Comparison of ENCODE assay signal across 12 mouse cellular contexts in genomic region chr10:60286546-60286945, GRCm38 (mm10). TPM values are rescaled to one million over a fixed set of nuclear protein-coding genes. Genes with fewer than 3 reads are reported as not detected.
DNase-seq lines count a peak whose midpoint lies in the region; ATAC-seq and TF ChIP-seq lines count a peak whose summit lies in the region.
"Had no signal": no experiment of that assay in that cellular context is flagged by ENCODE, and none has a peak within 500 bp of the region (broad histone marks: within the 10 kb centered on the region; RNA-seq: fewer than 3 reads in every experiment).

No protein-coding gene starts in this region.

- H3K9me3 ChIP-seq in limb, embryonic 12.5 days: no peaks in the 10 kb centered on the region
- no peaks in the 10 kb centered on the region for H3K9me3 ChIP-seq in limb, embryonic 10.5 days (replicated peaks)
- H3K9me3 ChIP-seq in forebrain, embryonic 15.5 days: no peaks in the 10 kb centered on the region
- H3K9me3 ChIP-seq in heart, embryonic 12.5 days (replicated peaks): no peaks in the 10 kb centered on the region
- H3K9me3 ChIP-seq: liver, embryonic 13.5 days had no signal

- no peak for ATAC-seq in limb, embryonic 12.5 days (ENCODE audit: insufficient number of reproducible peaks, insufficient read depth, low FRiP score, low TSS enrichment, low read depth)
- ATAC-seq in forebrain, embryonic 15.5 days (replicated peaks): no peak
- ATAC-seq in megakaryocyte, adult 5-6 weeks (ENCODE audit: poor library complexity, severe bottlenecking): peak; percentile 44
- no peak for ATAC-seq in heart, embryonic 12.5 days (ENCODE audit: insufficient number of reproducible peaks, low FRiP score)

- TF ChIP-seq CTCF in olfactory bulb, adult 2 months (IDR thresholded peaks at IDR 0.05; ENCODE audit: insufficient read depth, low read depth, low read length): no peak
- TF ChIP-seq CTCF in kidney, adult 2 months (conservative IDR thresholded peaks at IDR 0.05; ENCODE audit: insufficient read depth, insufficient read length, low read depth, low read length): no peak

- H3K4me1 ChIP-seq in limb, embryonic 12.5 days (replicated peaks): peaks cover 61% of the 10 kb centered on the region
- H3K4me1 ChIP-seq in limb, embryonic 10.5 days: peaks cover 52% of the 10 kb centered on the region
- H3K4me1 ChIP-seq in forebrain, embryonic 15.5 days: peaks cover 76% of the 10 kb centered on the region
- peaks cover 65% of the 10 kb centered on the region for H3K4me1 ChIP-seq in olfactory bulb, adult 2 months (ENCODE audit: control insufficient read depth, insufficient read depth, low read length)
- peaks cover 79% of the 10 kb centered on the region for H3K4me1 ChIP-seq in heart, embryonic 12.5 days (replicated peaks)
- peaks cover 64% of the 10 kb centered on the region for H3K4me1 ChIP-seq in kidney, adult 2 months (ENCODE audit: control insufficient read depth, insufficient read depth, low read length)

- TF ChIP-seq POLR2A in olfactory bulb, adult 2 months (IDR thresholded peaks at IDR 0.05; ENCODE audit: insufficient read depth, low read depth, low read length): no peak
- no peak for TF ChIP-seq POLR2A in kidney, adult 2 months (IDR thresholded peaks at IDR 0.05; ENCODE audit: low read depth, low read length)

- H3K27me3 ChIP-seq in limb, embryonic 12.5 days: no peaks in the 10 kb centered on the region
- H3K27me3 ChIP-seq in limb, embryonic 10.5 days (ENCODE audit: low read depth, poor library complexity, severe bottlenecking): no peaks in the 10 kb centered on the region
- no peaks in the 10 kb centered on the region for H3K27me3 ChIP-seq in forebrain, embryonic 15.5 days
- H3K27me3 ChIP-seq in heart, embryonic 12.5 days (replicated peaks): no peaks in the 10 kb centered on the region
- H3K27me3 ChIP-seq in kidney, adult 2 months (replicated peaks; ENCODE audit: control insufficient read depth, insufficient read depth, low read length): no peaks in the 10 kb centered on the region
- H3K27me3 ChIP-seq: liver, embryonic 13.5 days had no signal

- peak overlapping the region; percentile 83; the same call in 1 of the 2 replicates for H3K27ac ChIP-seq in limb, embryonic 12.5 days
- no peak overlapping the region for H3K27ac ChIP-seq in limb, embryonic 10.5 days
- peak overlapping the region; percentile 81 for H3K27ac ChIP-seq in forebrain, embryonic 15.5 days (replicated peaks)
- H3K27ac ChIP-seq in olfactory bulb, adult 2 months (ENCODE audit: insufficient read depth, low read depth, low read length): peak overlapping the region; percentile 65
- no peak overlapping the region for H3K27ac ChIP-seq in heart, embryonic 12.5 days (ENCODE audit: poor library complexity, severe bottlenecking)
- H3K27ac ChIP-seq in kidney, adult 2 months (ENCODE audit: insufficient read depth, low read depth, low read length): no peak overlapping the region
- H3K27ac ChIP-seq: kidney, postnatal 0 days; liver, embryonic 13.5 days had no signal

- no peak for DNase-seq in limb, embryonic 10.5 days (ENCODE audit: low spot score)
- DNase-seq in kidney, adult 2 months: no peak
- no peak for DNase-seq in urinary bladder, postnatal 36 days (ENCODE audit: low spot score in 2 of 2)
- DNase-seq: cerebellum, adult 9-11 months; liver, embryonic 13.5 days; thymus, postnatal 36 days had no signal

- WGBS in limb, embryonic 12.5 days: 91% methylated on average over 7 of the region's 7 CpGs
- 96% methylated on average over 7 of the region's 7 CpGs for WGBS in limb, embryonic 10.5 days
- WGBS in forebrain, embryonic 15.5 days: 84% methylated on average over 7 of the region's 7 CpGs
- 56% methylated on average over 7 of the region's 7 CpGs for WGBS in olfactory bulb, adult 2 months
- WGBS in heart, embryonic 12.5 days: 89% methylated on average over 7 of the region's 7 CpGs
- 87% methylated on average over 7 of the region's 7 CpGs for WGBS in kidney, adult 2 months

- H3K4me3 ChIP-seq in limb, embryonic 12.5 days (replicated peaks): no peak overlapping the region
- H3K4me3 ChIP-seq in limb, embryonic 10.5 days: no peak overlapping the region
- no peak overlapping the region for H3K4me3 ChIP-seq in forebrain, embryonic 15.5 days
- no peak overlapping the region for H3K4me3 ChIP-seq in olfactory bulb, adult 2 months (ENCODE audit: insufficient read depth, low read depth, low read length)
- no peak overlapping the region for H3K4me3 ChIP-seq in heart, embryonic 12.5 days
- H3K4me3 ChIP-seq in kidney, adult 2 months (ENCODE audit: insufficient read depth, low read depth, low read length): no peak overlapping the region
- H3K4me3 ChIP-seq: liver, embryonic 13.5 days had no signal

- H3K9ac ChIP-seq in limb, embryonic 12.5 days (replicated peaks): no peak overlapping the region
- H3K9ac ChIP-seq in forebrain, embryonic 15.5 days (replicated peaks): no peak overlapping the region
- no peak overlapping the region for H3K9ac ChIP-seq in heart, embryonic 12.5 days
- H3K9ac ChIP-seq: liver, embryonic 13.5 days had no signal

- H3K36me3 ChIP-seq in limb, embryonic 12.5 days: peaks cover 8% of the 10 kb centered on the region; the same call in 1 of the 2 replicates
- peaks cover 9% of the 10 kb centered on the region for H3K36me3 ChIP-seq in limb, embryonic 10.5 days
- H3K36me3 ChIP-seq in forebrain, embryonic 15.5 days: no peaks in the 10 kb centered on the region
- H3K36me3 ChIP-seq in heart, embryonic 12.5 days: peaks cover 3% of the 10 kb centered on the region; the same call in 1 of the 2 replicates
- H3K36me3 ChIP-seq in kidney, adult 2 months (ENCODE audit: control insufficient read depth, insufficient read depth, low read length): no peaks in the 10 kb centered on the region

- no peak overlapping the region for H3K4me2 ChIP-seq in limb, embryonic 12.5 days
- H3K4me2 ChIP-seq in forebrain, embryonic 15.5 days (replicated peaks): no peak overlapping the region; the same call in 1 of the 2 replicates
- H3K4me2 ChIP-seq in heart, embryonic 12.5 days: no peak overlapping the region

RNA-seq across cellular contexts. Expression of gene Psap, which starts 9.1 kb away (rescaled TPM):
- 65.4 and 66.5 TPM in 2 replicates for polyA plus RNA-seq in limb, embryonic 12.5 days (2016; fragmentation: Nextera tagmentation; extraction: Ambion mirVana)
- polyA plus RNA-seq in limb, embryonic 10.5 days (2016; fragmentation: Nextera tagmentation; extraction: Ambion mirVana): 36.2 and 41.0 TPM in 2 replicates
- polyA plus RNA-seq in forebrain, embryonic 15.5 days (2015; fragmentation: Nextera tagmentation; extraction: Ambion mirVana): 141 and 169 TPM in 2 replicates
- total RNA-seq in megakaryocyte, adult 5-6 weeks (2015): 2,144 and 2,167 TPM in 2 replicates
- 2,372 and 2,545 TPM in 2 replicates for total RNA-seq in megakaryocyte, adult 5-6 weeks (2017)
- 231 and 580 TPM in 2 replicates for polyA plus RNA-seq in olfactory bulb, adult 2 months (2012; ENCODE audit: insufficient read depth, insufficient read length, low replicate concordance, missing spikeins)
- 95.6 and 100.0 TPM in 2 replicates for polyA plus RNA-seq in heart, embryonic 12.5 days (2016; fragmentation: Nextera tagmentation; extraction: Ambion mirVana)
- polyA plus RNA-seq in kidney, adult 2 months (2012; rRNA removed): 1,603 and 1,750 TPM in 2 replicates

Comparison
In these comparisons a context has a peak if more than half of its experiments do, and no peak if none do; other contexts are left out.
1. H3K27ac ChIP-seq: peak in limb, embryonic 12.5 days (single experiment), forebrain, embryonic 15.5 days (single experiment) and olfactory bulb, adult 2 months (single experiment); none in limb, embryonic 10.5 days (single experiment), heart, embryonic 12.5 days (single experiment) and kidney, adult 2 months (single experiment).